ENCODE assay signal across 23 mouse cellular contexts in genomic region chr9:86873681-86874080, GRCm38 (mm10). TPM values are rescaled to one million over a fixed set of nuclear protein-coding genes. Genes with fewer than 3 reads are reported as not detected.
"Had no signal": no experiment of that assay in that cellular context is flagged by ENCODE, and none has a peak within 500 bp of the region (broad histone marks: within the 10 kb centered on the region; RNA-seq: fewer than 3 reads in every experiment).

No protein-coding gene starts in this region.

- H3K4me3 ChIP-seq: lung, embryonic 15.5 days; megakaryocyte, embryonic 14.5 days; midbrain, embryonic 13.5 days; midbrain, embryonic 15.5 days; myocyte; neural tube, embryonic 13.5 days; neural tube, embryonic 15.5 days had no signal

- ATAC-seq: liver, postnatal 0 days; lung, postnatal 0 days; midbrain, embryonic 13.5 days; midbrain, embryonic 15.5 days had no signal

- DNase-seq: liver, postnatal 0 days; lung, adult 2 months; lung, postnatal 14 days; lung, postnatal 36 days; retina, postnatal 1 day; right cerebral cortex, adult 18-20 months; right cerebral cortex, postnatal 25 days; right cerebral cortex, postnatal 4 days; spleen, adult 18-20 months; thymus, adult 2 months; thymus, postnatal 25 days; thymus, postnatal 4 days had no signal

- H3K9me3 ChIP-seq: lung, embryonic 15.5 days; megakaryocyte, embryonic 14.5 days; midbrain, embryonic 13.5 days; midbrain, embryonic 15.5 days; neural tube, embryonic 13.5 days; neural tube, embryonic 15.5 days had no signal

- H3K36me3 ChIP-seq: lung, embryonic 15.5 days; neural tube, embryonic 15.5 days had no signal

- H3K4me2 ChIP-seq: lung, embryonic 15.5 days; midbrain, embryonic 11.5 days; midbrain, embryonic 13.5 days; midbrain, embryonic 15.5 days; neural tube, embryonic 13.5 days; neural tube, embryonic 15.5 days had no signal

- H3K9ac ChIP-seq: liver, postnatal 0 days; lung, embryonic 15.5 days; midbrain, embryonic 13.5 days; midbrain, embryonic 15.5 days; neural tube, embryonic 13.5 days; neural tube, embryonic 15.5 days had no signal

- H3K27me3 ChIP-seq: midbrain, embryonic 15.5 days; neural tube, embryonic 15.5 days had no signal

- H3K27ac ChIP-seq: lung, embryonic 15.5 days; macrophage; midbrain, embryonic 13.5 days; midbrain, embryonic 15.5 days; neural tube, embryonic 13.5 days; neural tube, embryonic 15.5 days had no signal

- H3K4me1 ChIP-seq: lung, embryonic 15.5 days; megakaryocyte, embryonic 14.5 days had no signal

RNA-seq across cellular contexts. Expression of gene Snap91, which starts 6.8 kb away (rescaled TPM):
- total RNA-seq: megakaryocyte progenitor cell, adult 5-6 weeks had no signal
- polyA plus RNA-seq: liver, postnatal 0 days; macrophage; myocyte had no signal
